Mouse (Mus musculus) cerebellum, adult 8-10 months (tissue): ENCODE data around the gene AI481877.
"Not testable (repeated sequence)": the region's sequence is repeated elsewhere in the genome, so short reads cannot be mapped to it uniquely, and the experiment has no call there.

Source experiments
- DNase-seq: peaks from one replicate; pipeline ENCODE4 v3.0.0; 2022

AI481877 gene

GRCm38 (mm10) chr4:59138507-59139033, at the start of gene AI481877:
TSS of gene AI481877 (minus strand) at chr4:59138983.
- DNase-seq: not testable (repeated sequence)

- no peak for DNase-seq
Observed at GRCm38 (mm10) chr4:59188474-59188801, 49.7 kb upstream of the AI481877 start.

- peak; percentile 27 for DNase-seq
Observed at GRCm38 (mm10) chr4:59187289-59187688, 48.5 kb upstream of the AI481877 start.

GRCm38 (mm10) chr4:59185671-59186070, 46.9 kb upstream of the AI481877 start:
- no peak for DNase-seq

DNA sequence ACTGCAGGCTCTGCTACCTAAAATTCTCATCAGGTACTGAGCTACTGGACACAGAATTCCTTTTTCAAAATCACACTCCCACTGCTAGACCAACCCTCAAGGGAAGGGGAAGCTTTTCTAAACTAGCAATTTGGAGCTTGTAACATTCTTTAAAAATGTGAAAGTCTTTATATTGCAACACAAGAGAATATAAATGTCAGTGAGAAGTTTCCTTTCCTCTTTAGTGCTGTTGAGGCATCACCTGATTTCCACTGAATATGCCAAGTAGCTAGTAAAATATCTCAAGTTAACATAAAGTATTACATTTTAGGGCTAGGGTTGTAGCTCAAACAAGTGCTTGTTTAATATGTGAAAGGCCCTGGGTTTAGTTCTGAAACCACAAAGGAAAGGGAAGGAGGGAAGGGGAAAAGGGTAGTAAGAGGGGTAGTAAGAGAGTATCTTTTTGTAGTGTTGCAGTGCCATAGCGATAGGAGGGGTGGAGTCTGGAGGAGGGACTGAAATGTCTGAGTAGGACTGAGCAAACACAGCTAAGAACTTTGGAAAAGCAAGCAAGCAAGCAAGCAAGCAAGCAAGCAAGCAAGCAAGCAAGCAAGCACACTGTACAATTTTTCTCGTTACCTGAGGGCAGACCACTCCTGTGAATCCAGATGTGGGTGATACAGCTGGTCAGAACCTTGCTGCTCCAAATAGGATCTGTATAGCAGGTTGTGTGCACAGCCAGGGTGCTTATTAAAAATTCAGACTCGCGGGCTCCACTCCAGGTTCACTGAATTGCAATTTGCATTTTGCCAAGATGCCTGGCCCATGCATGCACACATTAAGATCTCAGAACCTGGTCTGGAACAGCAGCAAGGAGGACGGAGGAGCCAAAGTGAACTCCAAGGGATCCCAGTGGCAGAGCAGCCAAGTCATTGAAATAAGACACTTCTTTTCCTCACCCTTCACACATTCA, 42.8 kb upstream of the AI481877 start:
- no peak for DNase-seq

DNA sequence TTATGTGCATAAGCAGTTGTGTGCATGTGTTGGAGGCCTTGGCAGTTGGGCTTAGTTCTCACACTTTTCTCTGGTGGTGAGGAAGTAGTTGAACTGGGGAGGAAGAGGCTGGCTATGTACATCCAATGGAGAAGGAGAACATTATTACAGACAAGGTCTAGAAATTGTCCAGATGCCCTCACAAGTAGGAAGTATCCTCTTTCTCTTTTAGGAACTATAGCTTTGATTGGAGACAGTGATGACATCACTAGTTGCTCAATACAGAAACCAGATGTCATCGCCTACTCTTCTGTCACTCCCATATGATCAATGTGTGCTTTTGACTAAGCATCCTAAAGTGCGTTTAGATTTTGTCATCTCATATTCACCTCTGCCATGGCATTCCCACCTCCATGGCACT, 38.8 kb upstream of the AI481877 start:
- no peak for DNase-seq

- DNase-seq: no peak
Observed at GRCm38 (mm10) chr4:59175929-59176328, 37.1 kb upstream of the AI481877 start.

- DNase-seq: no peak
Observed at GRCm38 (mm10) chr4:59175003-59175402, 36.2 kb upstream of the AI481877 start.

GRCm38 (mm10) chr4:59173181-59173922, 34.6 kb upstream of the AI481877 start:
- no peak for DNase-seq

GRCm38 (mm10) chr4:59172616-59173015, 33.8 kb upstream of the AI481877 start:
- DNase-seq: no peak

DNA sequence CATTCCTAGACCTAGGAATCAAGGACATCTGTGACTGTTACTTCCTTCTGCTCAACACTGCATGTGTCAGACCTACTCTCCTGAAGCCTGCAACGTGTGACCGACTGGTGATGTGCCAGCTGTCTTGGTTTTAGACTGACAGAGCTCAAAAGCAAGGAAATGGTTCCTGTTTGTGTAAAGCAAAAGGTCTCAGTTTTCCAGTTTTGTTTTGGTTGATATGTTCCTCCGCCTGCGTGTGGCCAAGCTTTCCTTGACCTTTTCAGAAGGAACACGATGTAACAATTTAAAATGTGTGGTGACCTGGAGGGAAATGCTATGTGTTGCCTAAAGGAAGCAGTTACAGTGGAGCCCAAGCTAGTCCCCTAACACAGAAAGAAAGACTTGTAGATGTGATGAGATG, 31.2 kb upstream of the AI481877 start:
- DNase-seq: no peak

GRCm38 (mm10) chr4:59167251-59167847, 28.6 kb upstream of the AI481877 start:
- DNase-seq: no peak

GRCm38 (mm10) chr4:59164034-59164433, 25.3 kb upstream of the AI481877 start:
- no peak for DNase-seq

- DNase-seq: no peak
Observed at GRCm38 (mm10) chr4:59160959-59161670, 22.3 kb upstream of the AI481877 start.

DNA sequence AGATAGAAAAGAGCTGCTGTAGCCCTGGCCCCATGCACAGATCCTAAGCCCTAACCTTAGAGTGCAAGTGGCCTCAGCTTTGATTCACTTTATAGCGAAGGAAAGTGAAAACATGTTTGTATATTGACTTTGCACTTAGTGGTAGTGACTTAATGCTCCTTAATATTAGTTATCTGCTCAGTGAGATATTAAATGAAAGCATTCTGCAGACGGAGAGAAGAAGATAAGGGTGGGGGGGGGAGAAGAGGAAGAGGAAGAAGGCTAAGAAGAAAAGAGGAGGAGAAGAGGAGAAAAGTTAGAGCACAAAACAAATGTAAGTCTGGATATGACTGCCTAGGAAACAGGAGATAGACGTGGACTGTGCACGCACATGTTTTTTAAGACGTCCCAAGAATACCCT, 21.5 kb upstream of the AI481877 start:
- no peak for DNase-seq

DNA sequence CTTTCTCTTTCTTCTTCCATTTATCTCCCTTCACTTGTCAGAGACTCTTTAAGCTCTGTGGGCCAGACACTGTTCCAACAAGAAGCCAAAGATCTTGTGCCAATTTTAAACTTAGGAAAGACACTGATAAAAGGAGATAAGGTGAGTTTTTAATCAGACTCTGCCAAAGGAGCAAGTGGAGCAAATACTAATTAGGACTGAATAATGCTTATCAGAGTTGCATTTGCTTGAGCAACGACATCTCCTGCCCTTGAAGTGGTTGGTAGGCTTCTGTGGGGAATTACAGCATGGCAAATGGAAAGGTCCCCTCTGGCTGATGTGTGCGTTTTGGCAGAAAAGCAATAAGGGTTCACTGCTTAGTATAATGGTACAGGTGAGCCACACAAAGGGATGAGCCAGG, 18.9 kb upstream of the AI481877 start:
- no peak for DNase-seq

GRCm38 (mm10) chr4:59156897-59157592, 18.3 kb upstream of the AI481877 start:
- DNase-seq: no peak

GRCm38 (mm10) chr4:59151953-59152352, 13.2 kb upstream of the AI481877 start:
- DNase-seq: no peak

- no peak for DNase-seq
Observed at GRCm38 (mm10) chr4:59150907-59151306, 12.1 kb upstream of the AI481877 start.

DNA sequence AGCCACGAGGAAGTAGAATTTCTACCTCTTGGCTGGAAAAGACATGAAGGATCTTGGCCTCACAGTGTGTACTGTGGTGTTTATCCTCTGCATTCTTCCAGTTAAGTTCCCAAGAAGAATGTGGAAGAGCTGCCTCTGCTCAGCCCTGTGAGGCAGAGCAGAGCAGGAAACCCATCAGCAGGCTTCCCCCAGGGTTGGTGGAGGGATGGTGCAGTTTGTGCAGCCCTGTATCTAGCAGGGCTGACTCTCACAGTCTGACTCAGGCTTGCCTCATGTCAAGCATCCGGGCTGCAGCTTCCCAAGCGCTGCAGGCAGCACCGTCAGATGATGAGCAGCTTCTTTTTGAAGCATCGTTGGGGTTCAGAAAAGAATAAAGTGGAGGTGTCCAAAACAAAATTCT, 10.3 kb upstream of the AI481877 start:
- DNase-seq: no peak

DNA sequence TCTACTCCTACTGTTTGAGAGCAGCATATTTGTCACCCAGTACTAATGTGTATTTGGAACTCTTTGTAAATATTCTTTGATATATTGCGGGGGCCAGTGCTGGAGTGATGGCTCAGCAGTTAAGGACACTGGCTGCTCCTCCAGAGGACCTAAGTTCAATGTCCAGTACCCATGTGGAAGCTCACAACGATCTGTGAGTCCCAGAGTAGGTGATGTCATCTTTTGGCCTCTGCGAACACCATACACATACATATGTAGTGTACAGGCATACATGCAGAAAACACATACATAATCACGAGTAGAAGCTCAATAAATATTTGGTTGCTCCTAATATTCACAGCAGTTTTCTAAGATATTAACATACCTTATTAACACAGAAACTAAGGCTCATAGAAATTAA, 9.8 kb downstream of the AI481877 start:
- DNase-seq: no peak

GRCm38 (mm10) chr4:59125053-59125452, 13.7 kb downstream of the AI481877 start:
- no peak for DNase-seq
